Mouse (Mus musculus): ENCODE data around the gene Rapgef1. TPM values are rescaled to one million over a fixed set of nuclear protein-coding genes. Genes with fewer than 3 reads are reported as not detected.

The Rapgef1 gene
- total and polyA plus RNA-seq, 3 experiments, result 86.5 to 185 (median 170) TPM

GRCm38 (mm10) chr2:29764831-29765230 is 145.3 kb downstream of the Rapgef1 start:
- dilution Hi-C loops (cut with MboI; ENCODE audit: extremely low pct_ligation_motif_present, extremely low pct_unique_long_range_greater_than_20kb, low sequenced_read_pairs) (no loop called here), in situ Hi-C loops (cut with MboI; ENCODE audit: low pct_ligation_motif_present, low pct_unique_long_range_greater_than_20kb, low sequenced_read_pairs) (loop anchor here (10.0 kb wide), 2 partner anchors 100 to 160 kb away; partner anchors contain the start of gene Cercam)
- peak; percentile 58 for DNase-seq (ENCODE audit: extremely low read depth)
- Histone ChIP-seq H3K9ac (ENCODE audit: insufficient read depth, low read depth) (no peak overlapping the region), H3K36me3 (replicated peaks in 1 of 2; ENCODE audit: control insufficient read depth in 1 of 2, insufficient read depth in 1 of 2, low read length in 1 of 2) (peaks cover 0 to 2% of the 10 kb centered on the region in 2 experiments), H3K4me3 (replicated peaks in 1 of 3; ENCODE audit: low read depth in 2 of 3, low read length in 2 of 3, poor library complexity in 1 of 3) (no peak overlapping the region), H3K79me2 (replicated peaks; ENCODE audit: control insufficient read depth, extremely low read depth, insufficient read depth, poor library complexity, severe bottlenecking) (no peaks in the 10 kb centered on the region), H3K9me3 (replicated peaks; ENCODE audit: low read length) (peaks cover 13% of the 10 kb centered on the region), H3K27ac (ENCODE audit: insufficient read depth, low read depth) (no peak overlapping the region), H3K4me1 (ENCODE audit: control insufficient read depth in 1 of 2, insufficient read depth in 2 of 2) (no peaks in the 10 kb centered on the region), H3K4me2 (ENCODE audit: insufficient read depth, low read depth, poor library complexity, severe bottlenecking) (no peak overlapping the region), H3K27me3 (replicated peaks) (peaks cover 24% of the 10 kb centered on the region)
- TF ChIP-seq GABPA (IDR thresholded peaks at IDR 0.05; ENCODE audit: insufficient replicate concordance, low read depth, low read length), result no peak
- TF ChIP-seq MXI1 (IDR thresholded peaks at IDR 0.05; ENCODE audit: low read depth, low read length), result no peak
- TF ChIP-seq BHLHE40 (IDR thresholded peaks at IDR 0.05; ENCODE audit: low read depth, low read length), result no peak
- TF ChIP-seq IRF4 (IDR thresholded peaks at IDR 0.05; ENCODE audit: low read depth, low read length), result no peak
- TF ChIP-seq MAFK (IDR thresholded peaks at IDR 0.05; ENCODE audit: insufficient replicate concordance, low read length), result no peak
- no peak for TF ChIP-seq ZMIZ1 (IDR thresholded peaks at IDR 0.05; ENCODE audit: low read depth, low read length)
- no peak for TF ChIP-seq ZNF384 (IDR thresholded peaks at IDR 0.05; ENCODE audit: low read depth, low read length)
- peak; percentile 72 for TF ChIP-seq SMC3 (IDR thresholded peaks at IDR 0.05; ENCODE audit: low read depth, low read length)
- TF ChIP-seq ZKSCAN1 (IDR thresholded peaks at IDR 0.05; ENCODE audit: borderline replicate concordance, low read depth, low read length), result no peak
- no peak for TF ChIP-seq SIN3A (IDR thresholded peaks at IDR 0.05; ENCODE audit: low read length)
- TF ChIP-seq CTCF (conservative IDR thresholded peaks at IDR 0.05 in 1 of 2, IDR thresholded peaks at IDR 0.05 in 1 of 2; ENCODE audit: low read depth in 2 of 2, low read length in 2 of 2), result peak; percentile 94
- peak; percentile 92 for TF ChIP-seq RAD21 (IDR thresholded peaks at IDR 0.05; ENCODE audit: low read depth, low read length)

DNA sequence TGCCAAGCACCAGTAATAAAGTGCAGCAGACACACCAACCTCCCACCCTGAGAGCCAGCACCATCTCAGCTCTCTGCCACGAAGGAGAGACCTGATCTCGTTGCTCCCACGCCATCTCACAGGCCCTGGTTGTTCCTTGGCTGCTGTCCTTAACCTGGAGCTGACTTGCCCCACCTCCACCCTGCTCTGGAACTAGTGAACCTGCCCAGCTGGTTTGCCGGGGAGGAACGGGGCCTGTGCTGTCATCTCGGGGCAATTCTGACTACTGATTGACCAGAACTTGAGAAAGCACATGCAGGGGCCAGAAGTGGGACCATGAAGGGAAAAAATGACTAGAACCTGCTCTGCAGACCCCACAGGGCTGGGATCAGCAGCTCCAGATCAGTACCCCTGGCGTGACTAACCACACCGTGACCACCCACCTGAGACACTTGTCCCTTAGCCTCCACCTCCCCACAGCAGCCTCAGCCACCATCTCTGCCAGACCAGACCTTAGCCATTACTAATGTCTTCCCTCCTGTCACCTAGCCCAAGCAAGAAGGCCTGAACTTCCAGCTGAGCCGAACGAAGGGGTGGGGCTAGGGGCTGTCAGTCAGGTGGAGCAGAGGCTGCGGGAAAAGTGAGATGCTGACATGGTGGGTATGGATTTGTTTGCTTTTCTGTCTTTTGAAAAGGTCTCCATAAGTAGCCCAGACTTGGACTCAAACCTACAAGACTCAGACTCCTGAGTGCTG is 148.6 kb downstream of the Rapgef1 start:
- no peaks in the 10 kb centered on the region for H3K79me2 ChIP-seq (replicated peaks; ENCODE audit: control insufficient read depth, extremely low read depth, insufficient read depth, poor library complexity, severe bottlenecking)
- in situ Hi-C loops (cut with MboI; ENCODE audit: low pct_ligation_motif_present, low pct_unique_long_range_greater_than_20kb, low sequenced_read_pairs) (loop anchor here (10.0 kb wide), 2 partner anchors 97 to 157 kb away; partner anchors contain the start of gene Cercam), dilution Hi-C loops (cut with MboI; ENCODE audit: extremely low pct_ligation_motif_present, extremely low pct_unique_long_range_greater_than_20kb, low sequenced_read_pairs) (no loop called here)
- H3K9me3 ChIP-seq (replicated peaks; ENCODE audit: low read length), result peaks cover 13% of the 10 kb centered on the region
- H3K9ac ChIP-seq (ENCODE audit: insufficient read depth, low read depth), result no peak overlapping the region
- no peak overlapping the region for H3K4me2 ChIP-seq (ENCODE audit: insufficient read depth, low read depth, poor library complexity, severe bottlenecking)
- no peaks in the 10 kb centered on the region for H3K4me1 ChIP-seq (ENCODE audit: control insufficient read depth in 1 of 2, insufficient read depth in 2 of 2)
- TF ChIP-seq ZNF384 (IDR thresholded peaks at IDR 0.05; ENCODE audit: low read depth, low read length) (no peak), GABPA (IDR thresholded peaks at IDR 0.05; ENCODE audit: insufficient replicate concordance, low read depth, low read length) (no peak), RCOR1 (conservative IDR thresholded peaks at IDR 0.05; ENCODE audit: low read depth, low read length) (no peak), E2F4 (IDR thresholded peaks at IDR 0.05; ENCODE audit: insufficient replicate concordance, low read depth, low read length) (no peak), ZC3H11A (IDR thresholded peaks at IDR 0.05; ENCODE audit: low read depth, low read length) (no peak), MAZ (IDR thresholded peaks at IDR 0.05; ENCODE audit: low read depth, low read length) (no peak), TBP (conservative IDR thresholded peaks at IDR 0.05; ENCODE audit: low read depth, low read length) (no peak), TCF12 (IDR thresholded peaks at IDR 0.05; ENCODE audit: low read depth, low read length) (no peak), NRF1 (IDR thresholded peaks at IDR 0.05; ENCODE audit: low read depth, low read length) (no peak), USF2 (conservative IDR thresholded peaks at IDR 0.05; ENCODE audit: low read depth, low read length) (no peak), MAX (IDR thresholded peaks at IDR 0.05; ENCODE audit: low read length) (no peak), MAFK (IDR thresholded peaks at IDR 0.05; ENCODE audit: insufficient replicate concordance, low read length) (no peak)
- no peak overlapping the region for H3K4me3 ChIP-seq (replicated peaks in 1 of 3; ENCODE audit: low read depth in 2 of 3, low read length in 2 of 3, poor library complexity in 1 of 3)
- peaks cover 0 to 17% of the 10 kb centered on the region in 2 experiments for H3K36me3 ChIP-seq (replicated peaks in 1 of 2; ENCODE audit: control insufficient read depth in 1 of 2, insufficient read depth in 1 of 2, low read length in 1 of 2)
- no peak overlapping the region for H3K27ac ChIP-seq (ENCODE audit: insufficient read depth, low read depth)
- DNase-seq (ENCODE audit: extremely low read depth), result no peak
- H3K27me3 ChIP-seq (replicated peaks), result peaks cover 6% of the 10 kb centered on the region

Data from CH12.LX (cell line).